Mouse (Mus musculus) embryonic facial prominence, embryonic 10.5 days (tissue): ENCODE results near the gene Rbbp8nl. TPM values are rescaled to one million over a fixed set of nuclear protein-coding genes. Genes with fewer than 3 reads are reported as not detected.
A peak's percentile ranks its signal among the peaks of the same experiment; 100 is the strongest.

ENCODE experiments used
- DNase-seq: peaks from one replicate; pipeline ENCODE4 v3.0.0-alpha.2; 2017; ENCODE audit warnings: low spot score
- H3K27ac ChIP-seq: fragments of 300-500 bp; sonication (generic); replicated peaks from 2 replicates; pipeline ENCODE4 v1.5.1; 2016; ENCODE audit warnings: mild to moderate bottlenecking
- H3K27me3 ChIP-seq: fragments of 300-500 bp; sonication (generic); replicated peaks from 2 replicates; pipeline ENCODE4 v1.6.1; 2016; ENCODE audit warnings: low read depth, mild to moderate bottlenecking; ENCODE audit not compliant: poor library complexity, severe bottlenecking
- H3K36me3 ChIP-seq: fragments of 300-500 bp; sonication (generic); replicated peaks from 2 replicates; pipeline ENCODE4 v1.6.1; 2016; ENCODE audit warnings: mild to moderate bottlenecking, moderate library complexity
- H3K4me1 ChIP-seq: fragments of 300-500 bp; sonication (generic); 2 replicates; pipeline ENCODE4 v1.6.1; 2016
- H3K4me3 ChIP-seq: fragments of 300-500 bp; sonication (generic); 2 replicates; pipeline ENCODE4 v1.5.1; 2016; ENCODE audit warnings: mild to moderate bottlenecking, moderate library complexity
- H3K9me3 ChIP-seq: fragments of 300-500 bp; sonication (generic); 2 replicates; pipeline ENCODE4 v1.6.1; 2016; ENCODE audit warnings: mild to moderate bottlenecking
- WGBS: fragments of 180-500 bp; shearing (Covaris S2); methylation state at CpG from one replicate; pipeline ENCODE4 v1.1.7; 2016; 5-methylcytosine and 5-hydroxymethylcytosine counted together
- polyA plus RNA-seq: library from polyadenylated mRNA; unstranded; fragments of >200 nt; fragmentation: Nextera tagmentation; extraction: Ambion mirVana; gene quantifications from 2 replicates; pipeline ENCODE4 v1.2.1, GENCODE M21; 2016

The Rbbp8nl gene
- polyA plus RNA-seq, 1 experiment from 2014 or later, result 0.92 TPM

GRCm38 (mm10) chr2:180305490-180305889, 15.8 kb upstream of the Rbbp8nl start:
- Histone ChIP-seq H3K4me3 (no peak overlapping the region), H3K9me3 (0 out of 2 replicates have a peak, but pooled peaks cover 4% of the 10 kb centered on the region), H3K36me3 (no peaks in the 10 kb centered on the region), H3K27ac (no peak overlapping the region), H3K27me3 (no peaks in the 10 kb centered on the region), H3K4me1 (0 out of 2 replicates have a peak, but pooled peaks cover 4% of the 10 kb centered on the region)
- 79% methylated on average over 3 of the region's 3 CpGs for WGBS
- no peak for DNase-seq

GRCm38 (mm10) chr2:180304554-180304953, 14.9 kb upstream of the Rbbp8nl start:
- no peak for DNase-seq
- Histone ChIP-seq H3K9me3 (0 out of 2 replicates have a peak, but pooled peaks cover 4% of the 10 kb centered on the region), H3K36me3 (no peaks in the 10 kb centered on the region), H3K4me3 (no peak overlapping the region), H3K27me3 (no peaks in the 10 kb centered on the region), H3K4me1 (0 out of 2 replicates have a peak, but pooled peaks cover 4% of the 10 kb centered on the region), H3K27ac (no peak overlapping the region)
- WGBS, result 57% methylated on average over 4 of the region's 4 CpGs

- 0 out of 2 replicates have a peak, but pooled peaks cover 4% of the 10 kb centered on the region for H3K9me3 ChIP-seq
- H3K4me1 ChIP-seq, result 0 out of 2 replicates have a peak, but pooled peaks cover 4% of the 10 kb centered on the region
- H3K27me3 ChIP-seq, result no peaks in the 10 kb centered on the region
- 88% methylated on average over 12 of the region's 12 CpGs for WGBS
- no peak overlapping the region for H3K4me3 ChIP-seq
- no peak overlapping the region for H3K27ac ChIP-seq
- no peak for DNase-seq
- H3K36me3 ChIP-seq, result no peaks in the 10 kb centered on the region
These were observed 13.8 kb upstream of the Rbbp8nl start for GRCm38 (mm10) chr2:180303468-180303867.

GRCm38 (mm10) chr2:180302201-180302600, 12.5 kb upstream of the Rbbp8nl start:
- Histone ChIP-seq H3K36me3 (no peaks in the 10 kb centered on the region), H3K4me1 (0 out of 2 replicates have a peak, but pooled peaks cover 4% of the 10 kb centered on the region), H3K9me3 (0 out of 2 replicates have a peak, but pooled peaks cover 4% of the 10 kb centered on the region), H3K4me3 (no peak overlapping the region), H3K27me3 (no peaks in the 10 kb centered on the region), H3K27ac (no peak overlapping the region)
- DNase-seq, result no peak
- WGBS, result 79% methylated on average over 4 of the region's 4 CpGs

- no peak for DNase-seq
- 60% methylated on average over 5 of the region's 5 CpGs for whole genome bisulfite sequencing
- Histone ChIP-seq H3K27ac (no peak overlapping the region), H3K4me3 (no peak overlapping the region), H3K4me1 (0 out of 2 replicates have a peak, but pooled peaks cover 4% of the 10 kb centered on the region), H3K36me3 (no peaks in the 10 kb centered on the region), H3K27me3 (no peaks in the 10 kb centered on the region), H3K9me3 (0 out of 2 replicates have a peak, but pooled peaks cover 4% of the 10 kb centered on the region)
These were observed 11.1 kb upstream of the Rbbp8nl start for GRCm38 (mm10) chr2:180300771-180301170.

DNA sequence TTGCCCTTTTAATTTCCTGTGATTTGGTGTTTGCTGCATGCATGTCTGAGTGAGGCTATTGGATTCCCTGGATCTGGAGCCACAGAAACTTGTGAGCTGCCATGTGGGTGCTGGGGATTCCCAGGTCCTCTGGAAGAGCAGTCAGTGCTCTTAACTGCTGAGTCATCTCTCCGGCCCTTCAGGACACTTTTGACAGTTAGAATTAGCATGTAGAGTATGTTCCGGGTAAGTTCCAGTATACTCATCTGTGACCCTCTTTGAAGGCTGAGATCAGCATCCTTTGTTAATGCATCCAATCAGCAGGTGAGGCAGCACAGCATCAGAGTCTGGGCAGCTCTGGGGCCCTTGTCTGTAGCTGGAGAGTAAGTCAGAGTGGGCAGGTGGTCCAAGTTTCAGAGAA, 10.6 kb upstream of the Rbbp8nl start:
- Histone ChIP-seq H3K4me1 (0 out of 2 replicates have a peak, but pooled peaks cover 4% of the 10 kb centered on the region), H3K9me3 (0 out of 2 replicates have a peak, but pooled peaks cover 4% of the 10 kb centered on the region), H3K4me3 (no peak overlapping the region), H3K36me3 (no peaks in the 10 kb centered on the region), H3K27ac (no peak overlapping the region), H3K27me3 (no peaks in the 10 kb centered on the region)
- no peak for DNase-seq
- 83% methylated on average over 2 of the region's 2 CpGs for WGBS

DNA sequence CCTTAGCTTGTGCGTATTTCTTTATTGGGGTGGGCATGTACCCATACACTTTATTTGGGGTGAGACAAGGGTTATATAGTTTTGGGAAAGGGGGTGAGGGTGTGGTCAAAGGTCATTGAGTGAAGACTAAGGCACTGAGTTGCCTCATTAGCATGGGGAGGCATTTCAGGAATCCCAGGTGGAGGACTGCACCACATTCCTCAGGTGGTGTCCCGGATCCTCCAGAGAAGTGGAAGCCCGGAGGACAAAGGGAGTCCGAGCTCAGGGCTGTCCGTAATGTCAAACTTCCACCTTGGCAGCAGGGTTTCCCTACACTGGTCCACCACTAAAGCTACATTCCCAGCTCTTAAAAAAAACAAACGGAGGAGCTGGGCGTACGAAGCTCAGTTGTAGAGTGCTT, 3.2 kb upstream of the Rbbp8nl start:
- Histone ChIP-seq H3K36me3 (no peaks in the 10 kb centered on the region), H3K9me3 (no peaks in the 10 kb centered on the region), H3K4me3 (no peak overlapping the region), H3K27ac (no peak overlapping the region), H3K4me1 (peaks cover 31% of the 10 kb centered on the region), H3K27me3 (peaks cover 12% of the 10 kb centered on the region)
- 66% methylated on average over 8 of the region's 8 CpGs for WGBS
- DNase-seq, result no peak

- no peak overlapping the region; the same call in 1 of the 2 replicates for H3K27ac ChIP-seq
These were observed 2.3 kb upstream of the Rbbp8nl start for GRCm38 (mm10) chr2:180292026-180292425.

DNA sequence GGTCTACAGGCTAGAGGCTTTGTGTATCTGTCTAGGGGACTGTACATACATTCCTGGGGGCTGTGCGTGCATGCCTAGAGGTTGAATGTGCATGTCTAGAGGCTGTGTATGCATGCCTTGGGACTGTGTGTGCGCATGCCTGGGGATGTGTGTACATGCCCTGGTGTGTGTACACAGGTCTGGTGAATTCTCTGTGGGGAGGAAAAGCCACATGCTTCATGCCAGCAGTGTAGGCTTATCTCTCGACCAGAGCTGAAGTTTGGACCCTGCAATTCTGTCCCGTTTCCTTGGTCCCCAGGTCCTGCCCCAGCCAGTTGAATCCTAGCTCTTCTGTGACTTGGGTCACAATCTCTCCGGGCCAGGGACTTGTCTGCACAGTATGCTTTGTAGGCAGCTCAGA, 1.9 kb upstream of the Rbbp8nl start:
- no peak overlapping the region for H3K4me3 ChIP-seq
- H3K36me3 ChIP-seq, result no peaks in the 10 kb centered on the region
- no peak for DNase-seq
- 77% methylated on average over 5 of the region's 5 CpGs for WGBS
- H3K27ac ChIP-seq, result no peak overlapping the region; the same call in 1 of the 2 replicates
- peaks cover 31% of the 10 kb centered on the region for H3K4me1 ChIP-seq
- H3K27me3 ChIP-seq, result peaks cover 12% of the 10 kb centered on the region
- H3K9me3 ChIP-seq, result no peaks in the 10 kb centered on the region

More at GRCm38 (mm10) chr2:180292026-180292425, 2.3 kb upstream of the Rbbp8nl start:
- peaks cover 12% of the 10 kb centered on the region for H3K27me3 ChIP-seq
- H3K36me3 ChIP-seq, result no peaks in the 10 kb centered on the region
- no peak for DNase-seq
- no peaks in the 10 kb centered on the region for H3K9me3 ChIP-seq
- WGBS, result 72% methylated on average over 4 of the region's 4 CpGs
- no peak overlapping the region for H3K4me3 ChIP-seq
- peaks cover 31% of the 10 kb centered on the region for H3K4me1 ChIP-seq

- Histone ChIP-seq H3K27ac (peak overlapping the region; percentile 31; the same call in 1 of the 2 replicates), H3K9me3 (no peaks in the 10 kb centered on the region)
- 49% methylated on average over 6 of the region's 6 CpGs for WGBS
These were observed 824 bp upstream of the Rbbp8nl start for GRCm38 (mm10) chr2:180290503-180290902.

GRCm38 (mm10) chr2:180288966-180289365, 713 bp downstream of the Rbbp8nl start:
- H3K27me3 ChIP-seq, result peaks cover 12% of the 10 kb centered on the region
- 45% methylated on average over 11 of the region's 11 CpGs for WGBS

More at GRCm38 (mm10) chr2:180290503-180290902, 824 bp upstream of the Rbbp8nl start:
- Histone ChIP-seq H3K4me1 (peaks cover 31% of the 10 kb centered on the region), H3K27me3 (peaks cover 12% of the 10 kb centered on the region), H3K4me3 (no peak overlapping the region), H3K36me3 (no peaks in the 10 kb centered on the region)
- DNase-seq, result no peak

GRCm38 (mm10) chr2:180279321-180279720, 10.4 kb downstream of the Rbbp8nl start:
- no peak overlapping the region for H3K4me3 ChIP-seq
- peaks cover 15% of the 10 kb centered on the region for H3K27me3 ChIP-seq
- WGBS, result 86% methylated on average over 8 of the region's 8 CpGs
- no peaks in the 10 kb centered on the region for H3K36me3 ChIP-seq
- no peak for DNase-seq
- no peak overlapping the region for H3K27ac ChIP-seq
- no peaks in the 10 kb centered on the region for H3K9me3 ChIP-seq
- H3K4me1 ChIP-seq, result peaks cover 24% of the 10 kb centered on the region

More at GRCm38 (mm10) chr2:180288966-180289365, 713 bp downstream of the Rbbp8nl start:
- Histone ChIP-seq H3K4me1 (peaks cover 31% of the 10 kb centered on the region), H3K4me3 (peak overlapping the region; percentile 36), H3K27ac (peak overlapping the region; percentile 75), H3K36me3 (no peaks in the 10 kb centered on the region), H3K9me3 (no peaks in the 10 kb centered on the region)
- peak; percentile 55 for DNase-seq

- Histone ChIP-seq H3K36me3 (no peaks in the 10 kb centered on the region), H3K4me3 (no peak overlapping the region), H3K27ac (no peak overlapping the region), H3K9me3 (no peaks in the 10 kb centered on the region), H3K27me3 (peaks cover 21% of the 10 kb centered on the region), H3K4me1 (peaks cover 32% of the 10 kb centered on the region)
- no peak for DNase-seq
- 68% methylated on average over 8 of the region's 8 CpGs for WGBS
These were observed 11.8 kb downstream of the Rbbp8nl start for GRCm38 (mm10) chr2:180277773-180278320.
